Mouse (Mus musculus) adrenal gland, adult 10 weeks (tissue): ENCODE results near the gene Foxa1. TPM values are rescaled to one million over a fixed set of nuclear protein-coding genes. Genes with fewer than 3 reads are reported as not detected.

ENCODE experiments used
- polyA plus RNA-seq: library from polyadenylated mRNA; stranded (reverse); fragments of 350-450 nt; fragmentation: Illumina TruSeq; extraction: RNeasy Lipid Tissue Mini Kit (QIAGEN cat#74804); gene quantifications from one replicate; pipeline ENCODE4 v1.2.3, GENCODE M21; 2014; ENCODE audit warnings: low read depth, low replicate concordance

Foxa1 gene
- polyA plus RNA-seq, result not detected

GRCm38 (mm10) chr12:57546415-57547201 is at the start of gene Foxa1:
Foxa1 (minus strand) TSS chr12:57546916.

DNA sequence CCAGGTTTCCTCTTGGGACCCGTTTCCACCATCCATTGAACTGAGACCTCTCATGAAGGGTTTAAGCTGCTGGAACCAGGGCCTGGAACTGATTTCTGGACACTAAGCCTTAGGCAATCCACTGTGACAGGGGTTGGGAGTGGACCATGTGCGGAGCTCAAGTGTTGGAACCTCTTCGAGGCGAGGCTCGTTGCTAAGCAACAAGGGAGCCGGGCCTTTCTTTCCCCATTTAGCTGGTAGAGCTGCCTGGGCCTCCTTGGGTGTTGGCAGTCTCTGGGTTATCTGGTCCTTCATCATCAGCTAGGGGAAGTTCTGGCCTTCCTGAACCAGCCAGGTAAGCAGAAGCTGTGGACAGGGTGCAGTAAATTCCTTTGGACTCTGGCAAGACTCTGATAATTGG is 17.2 kb upstream of the Foxa1 start, which contains the start of gene Ttc6:
TSS of gene Ttc6 (plus strand) at position 205 of the 400 bp plus-strand sequence.

Other genes starting within 250 kb of the Foxa1 start
- gene Ttc6, start 17.2 kb upstream of the Foxa1 start, polyA plus RNA-seq, result not detected